Mouse (Mus musculus) c-Kit-positive CD71-positive TER-119-negative erythroid progenitor cells, embryonic 14.5 days (primary cell): ENCODE measurements around the gene Stk39.
"Not testable (repeated sequence)": the region's sequence is repeated elsewhere in the genome, so short reads cannot be mapped to it uniquely, and the experiment has no call there.

Source experiments
- DNase-seq: peaks from one replicate; pipeline ENCODE4 v3.0.0-alpha.2; 2013; ENCODE audit warnings: low read depth

Stk39 gene

DNA sequence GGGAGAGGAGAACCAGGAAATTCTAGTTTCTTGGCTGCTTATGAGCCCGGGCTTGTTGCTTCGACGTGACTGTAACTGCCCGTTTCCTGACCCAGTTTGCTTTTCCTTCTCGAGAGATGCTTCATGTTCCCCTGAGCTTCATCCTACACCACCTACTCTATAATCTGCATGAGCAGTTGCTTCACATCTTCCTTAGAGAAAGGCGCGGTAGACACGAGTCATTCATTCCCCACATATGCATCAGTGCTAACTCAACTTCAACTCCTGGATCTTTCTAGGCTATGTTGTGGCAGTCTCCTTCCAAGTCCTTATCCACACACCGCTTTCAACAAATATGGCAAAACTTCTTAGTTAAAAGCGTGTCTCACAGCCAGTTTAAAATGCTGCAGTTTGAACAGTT is 184.0 kb downstream of the Stk39 start:
- DNase-seq, result no peak

- no peak for DNase-seq
These were observed 187.7 kb downstream of the Stk39 start for GRCm38 (mm10) chr2:68284391-68284790.

- DNase-seq, result no peak
These were observed 189.0 kb downstream of the Stk39 start for GRCm38 (mm10) chr2:68283021-68283548.

DNA sequence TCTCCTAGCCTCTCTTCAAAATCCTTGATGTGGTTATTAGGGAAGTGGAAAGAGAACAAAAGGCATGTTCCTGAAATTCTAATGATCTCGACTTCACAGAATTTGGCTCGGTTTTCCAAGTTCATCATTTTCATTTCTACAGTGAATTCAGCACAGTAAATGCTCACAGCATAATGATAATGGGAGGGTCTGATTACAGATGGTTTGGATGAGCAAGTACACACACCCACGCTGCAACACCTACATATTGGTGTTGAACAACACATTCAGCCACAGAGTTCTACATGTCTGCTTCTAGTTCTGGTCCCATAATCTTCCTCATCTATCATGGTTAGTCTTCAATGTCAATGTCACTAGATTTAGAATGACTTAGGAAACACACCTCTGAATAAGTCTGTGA is 190.5 kb downstream of the Stk39 start:
- no peak for DNase-seq

GRCm38 (mm10) chr2:68271301-68271700 is 200.8 kb downstream of the Stk39 start:
- DNase-seq, result no peak

- no peak for DNase-seq
These were observed 201.2 kb downstream of the Stk39 start for GRCm38 (mm10) chr2:68270836-68271235.

DNA sequence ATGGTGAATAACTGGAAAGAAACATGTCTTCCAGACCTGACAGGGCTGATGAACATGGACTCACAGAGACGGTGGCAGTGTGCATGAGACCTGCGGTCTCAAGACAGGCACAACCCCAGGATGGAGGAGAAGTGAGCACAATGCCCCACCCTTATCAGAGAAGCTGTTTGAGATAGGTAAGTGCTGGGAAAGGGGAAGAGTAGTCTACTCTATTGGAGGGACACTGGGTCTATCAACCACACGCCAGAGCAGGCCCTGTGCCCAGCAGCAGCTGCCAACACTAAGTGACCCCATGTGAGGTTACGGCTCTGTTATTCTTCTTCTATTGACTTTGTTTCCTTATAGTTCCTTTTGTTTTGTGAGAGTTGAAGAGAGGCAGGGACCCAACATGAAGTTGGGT is 202.4 kb downstream of the Stk39 start:
- no peak for DNase-seq

DNA sequence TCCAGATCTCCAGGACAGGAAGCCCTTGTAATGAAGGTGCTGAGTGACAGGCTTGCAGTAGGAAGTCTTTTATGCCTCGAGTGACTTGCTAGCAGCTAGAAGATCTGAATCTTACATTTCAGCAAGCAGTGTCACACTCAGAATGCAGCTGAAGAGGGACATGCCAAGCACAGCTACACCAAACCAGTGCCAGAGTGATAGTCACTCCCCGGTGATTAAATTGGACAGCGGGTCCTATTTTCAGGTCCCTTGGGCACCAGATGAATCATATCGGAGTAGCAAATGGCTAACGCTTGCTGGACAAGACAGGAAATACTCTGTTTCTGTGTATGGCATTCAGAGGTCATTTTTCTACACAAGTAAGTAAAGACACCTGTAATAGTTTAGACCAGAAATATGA is 207.2 kb downstream of the Stk39 start:
- no peak for DNase-seq

DNA sequence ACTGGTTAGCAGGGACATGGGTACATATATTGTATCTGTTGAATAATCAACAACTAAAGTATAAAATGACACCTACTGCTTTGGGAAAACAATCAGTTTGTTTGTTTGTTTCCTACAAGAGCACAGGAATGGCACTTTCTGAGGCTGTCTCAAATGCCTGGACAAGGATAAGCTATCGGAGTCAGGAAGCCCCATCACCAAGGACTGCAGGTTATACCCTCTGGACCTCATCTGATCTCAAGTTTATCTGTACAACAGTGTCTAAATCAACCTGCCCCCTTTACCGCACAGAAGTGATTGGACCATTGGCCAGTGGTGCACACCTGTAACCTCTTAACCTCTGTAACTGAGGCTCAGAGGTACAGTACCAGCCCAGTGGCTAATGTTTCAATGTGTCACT is 211.2 kb downstream of the Stk39 start:
- DNase-seq, result no peak

GRCm38 (mm10) chr2:68257571-68257970 is 214.5 kb downstream of the Stk39 start:
- no peak for DNase-seq

DNA sequence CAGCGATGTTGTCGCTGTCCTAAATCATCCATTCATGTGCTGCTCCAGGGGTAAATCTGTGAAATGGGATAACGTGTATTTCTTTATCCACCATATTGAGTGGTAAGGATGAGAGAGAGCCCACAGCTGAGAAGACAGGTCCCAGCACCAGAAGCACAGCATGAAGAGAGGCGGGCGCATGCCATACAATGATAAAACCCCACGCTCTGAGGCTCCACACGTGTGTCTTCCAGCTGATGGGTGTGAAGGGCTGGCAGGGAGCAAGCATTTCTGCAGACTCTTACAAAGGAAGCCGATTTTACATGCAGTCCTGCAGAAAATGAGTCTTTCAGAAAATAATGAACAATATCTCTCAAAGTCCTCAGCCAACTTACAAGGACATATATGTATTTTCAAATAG is 215.6 kb downstream of the Stk39 start:
- DNase-seq, result no peak

GRCm38 (mm10) chr2:68254756-68255155 is 217.3 kb downstream of the Stk39 start:
- no peak for DNase-seq

- no peak for DNase-seq
These were observed 218.8 kb downstream of the Stk39 start for GRCm38 (mm10) chr2:68253222-68253621.

- DNase-seq, result no peak
These were observed 219.9 kb downstream of the Stk39 start for GRCm38 (mm10) chr2:68252048-68252758.

DNA sequence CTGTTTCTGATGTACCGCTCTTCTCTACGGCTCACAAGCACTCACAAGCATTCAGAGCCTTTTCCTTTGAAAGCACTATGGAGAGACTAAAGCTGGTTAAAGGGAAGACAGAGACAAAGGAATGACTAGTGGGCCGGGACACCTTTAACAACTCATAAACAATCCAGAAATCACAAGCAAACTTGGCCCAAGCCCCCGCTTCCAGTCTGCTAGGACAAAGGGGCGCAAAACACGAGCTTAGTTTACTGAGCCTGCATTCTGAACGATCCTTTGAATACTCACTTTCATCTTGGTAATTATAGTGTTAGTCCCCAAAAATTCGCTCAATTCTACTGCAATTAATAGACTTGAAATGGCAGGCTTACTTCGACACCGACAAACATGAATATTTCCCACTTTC is 221.2 kb downstream of the Stk39 start:
- no peak for DNase-seq

DNA sequence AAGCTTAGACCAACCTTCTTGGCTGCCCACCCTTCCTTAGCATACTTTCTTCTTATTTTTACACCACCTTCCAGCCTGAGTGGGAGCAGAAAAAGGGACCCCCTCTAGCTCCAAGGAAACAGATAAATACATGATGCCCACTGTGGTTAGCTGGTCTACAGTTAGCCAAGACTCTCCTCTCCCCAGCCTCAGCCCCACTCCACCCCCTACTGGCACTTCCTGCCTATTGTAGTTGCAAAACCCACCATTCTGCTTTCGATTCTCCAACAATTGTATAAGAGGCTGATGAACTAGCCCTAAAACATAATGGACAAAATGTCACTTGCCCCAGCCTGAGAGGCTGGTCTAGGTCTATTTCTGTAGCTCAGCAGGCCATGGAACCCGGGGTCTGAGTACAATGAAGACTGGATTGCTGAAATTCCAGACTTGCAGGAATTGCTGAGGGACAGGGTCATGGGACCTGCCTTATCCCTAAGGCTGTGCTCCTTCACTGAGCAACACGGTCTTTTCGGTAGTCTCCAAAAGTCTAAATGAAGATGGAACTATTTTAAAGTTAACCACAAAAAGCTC is 222.1 kb downstream of the Stk39 start:
- no peak for DNase-seq

DNA sequence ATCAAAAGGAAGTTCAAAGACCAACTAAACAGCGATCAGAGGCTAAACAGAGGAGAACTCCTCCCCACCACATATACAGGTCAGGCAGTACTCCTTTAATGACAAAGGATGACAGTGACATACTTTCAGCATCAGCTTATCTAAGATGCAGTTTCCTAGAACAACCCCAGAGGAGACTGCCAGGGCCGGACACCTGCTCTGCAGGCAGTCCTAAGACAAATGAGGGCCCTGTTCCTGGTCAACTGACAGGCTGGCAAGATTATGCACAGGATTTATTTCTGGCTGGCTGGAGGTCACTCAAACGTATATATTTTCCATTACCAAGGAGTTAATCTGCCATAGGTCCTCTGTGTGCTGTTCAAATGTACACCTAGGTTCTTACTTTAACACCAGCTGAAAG is 225.8 kb downstream of the Stk39 start:
- no peak for DNase-seq

- no peak for DNase-seq
These were observed 227.5 kb downstream of the Stk39 start for GRCm38 (mm10) chr2:68244556-68244955.

DNA sequence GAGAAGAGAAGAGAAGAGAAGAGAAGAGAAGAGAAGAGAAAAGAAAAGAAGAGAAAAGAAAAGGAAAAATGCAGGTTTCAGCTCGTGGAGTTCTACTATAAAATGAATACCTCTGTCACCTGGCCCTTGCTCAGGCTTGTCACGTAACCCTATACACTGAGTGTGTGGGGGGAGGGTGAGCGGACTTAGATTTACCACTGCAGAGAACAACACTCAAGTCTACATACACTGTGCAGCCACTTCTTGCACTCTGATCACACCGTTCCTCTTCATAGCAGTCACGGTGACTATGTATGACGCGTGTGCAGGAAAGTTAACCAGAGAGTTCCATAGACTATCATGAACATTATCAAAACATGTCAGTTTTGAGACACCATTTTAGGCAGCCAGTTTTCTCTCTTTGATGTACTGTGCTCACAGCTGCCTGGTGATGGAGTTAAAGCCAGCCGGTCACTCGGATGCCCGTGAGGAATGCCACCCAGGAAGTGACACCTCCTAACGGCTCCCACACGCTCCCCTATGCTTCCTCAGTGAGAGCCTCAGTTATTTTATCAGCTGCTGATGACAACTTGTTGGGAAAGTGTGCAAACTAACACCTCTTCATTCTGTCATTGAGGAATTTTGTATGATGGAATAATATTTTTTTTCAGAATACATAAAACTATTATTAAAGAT is 228.1 kb downstream of the Stk39 start:
- DNase-seq, result no peak

- DNase-seq, result no peak
These were observed 228.8 kb downstream of the Stk39 start for GRCm38 (mm10) chr2:68243273-68243672.

DNA sequence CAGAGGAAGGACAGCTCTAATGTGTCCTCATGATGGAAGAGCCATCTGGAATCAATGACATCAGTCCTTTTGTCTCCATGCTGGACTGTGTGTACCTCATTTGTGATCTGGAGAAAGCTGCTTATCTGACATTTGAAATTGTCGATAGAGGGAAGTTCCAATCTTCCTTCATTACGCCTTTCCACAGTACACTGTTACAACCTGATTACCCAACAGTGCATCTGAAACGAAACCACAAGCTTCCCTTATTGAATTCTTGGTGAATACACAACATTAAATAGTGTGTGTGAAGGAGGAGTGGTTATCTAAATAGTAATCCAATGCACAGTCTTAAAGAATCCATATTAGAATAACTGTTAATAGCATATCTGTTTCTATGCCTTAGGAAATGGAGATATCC is 230.0 kb downstream of the Stk39 start:
- DNase-seq, result no peak

GRCm38 (mm10) chr2:68241640-68242039 is 230.4 kb downstream of the Stk39 start:
- DNase-seq, result no peak

DNA sequence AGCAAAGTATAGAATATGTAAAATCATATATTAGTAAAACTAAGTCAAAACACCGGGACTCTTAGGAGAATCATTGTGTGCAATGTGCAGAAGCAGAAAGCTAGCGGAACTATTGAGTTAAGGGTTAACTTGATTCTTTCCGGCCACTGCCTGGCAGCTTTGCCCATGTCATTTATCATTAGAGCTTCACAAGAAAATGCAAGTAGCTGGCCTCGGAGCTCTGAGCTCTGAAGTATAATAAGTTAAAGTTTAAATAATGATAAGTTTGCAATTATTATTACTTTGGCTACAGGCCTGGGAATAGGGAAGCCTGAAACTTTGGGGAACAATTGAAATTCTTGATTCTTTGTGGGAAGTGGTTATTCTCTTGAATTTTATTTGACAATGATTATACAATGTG is 232.7 kb downstream of the Stk39 start:
- DNase-seq, result not testable (repeated sequence)
